Mouse (Mus musculus): ENCODE results near the gene Dnajc5. TPM values are rescaled to one million over a fixed set of nuclear protein-coding genes. Genes with fewer than 3 reads are reported as not detected.

Gene Dnajc5
- polyA plus RNA-seq, 1 experiment from 2014 or later = 97.1 TPM

GRCm38 (mm10) chr2:181593042-181593421 is 72.7 kb downstream of the Dnajc5 start:
- DNase-seq (ENCODE audit: low spot score) (no peak), ATAC-seq (ENCODE audit: low FRiP score) (peak; percentile 12; the same call in 1 of the 2 replicates)
- Histone ChIP-seq H3K36me3 (ENCODE audit: control insufficient read depth, insufficient read depth, low read length) (peaks cover 5% of the 10 kb centered on the region; the same call in 1 of the 2 replicates), H3K9me3 (ENCODE audit: control insufficient read depth, low read length) (no peaks in the 10 kb centered on the region), H3K9ac (ENCODE audit: low read depth, low read length) (peak overlapping the region; percentile 94), H3K4me1 (replicated peaks; ENCODE audit: control insufficient read depth, insufficient read depth, low read length) (peaks cover under 1% of the 10 kb centered on the region; the same call in 1 of the 2 replicates), H3K27ac (ENCODE audit: low read depth, low read length) (peak overlapping the region; percentile 67; the same call in 1 of the 2 replicates), H3K27me3 (ENCODE audit: control insufficient read depth, insufficient read depth, low read length) (no peaks in the 10 kb centered on the region), H3K4me2 (replicated peaks; ENCODE audit: low read depth, low read length) (peak overlapping the region; percentile 92), H3K4me3 (ENCODE audit: low read depth, low read length) (peak overlapping the region; percentile 96)
- 11% methylated on average over 6 of the region's 6 CpGs for WGBS

- Histone ChIP-seq H3K4me3 (ENCODE audit: low read depth, low read length) (no peak overlapping the region), H3K27me3 (ENCODE audit: control insufficient read depth, insufficient read depth, low read length) (no peaks in the 10 kb centered on the region), H3K36me3 (ENCODE audit: control insufficient read depth, insufficient read depth, low read length) (peaks cover 4% of the 10 kb centered on the region; the same call in 1 of the 2 replicates), H3K27ac (ENCODE audit: low read depth, low read length) (no peak overlapping the region), H3K4me2 (replicated peaks; ENCODE audit: low read depth, low read length) (no peak overlapping the region), H3K9ac (ENCODE audit: low read depth, low read length) (no peak overlapping the region), H3K4me1 (replicated peaks; ENCODE audit: control insufficient read depth, insufficient read depth, low read length) (peaks cover 4% of the 10 kb centered on the region; the same call in 1 of the 2 replicates), H3K9me3 (ENCODE audit: control insufficient read depth, low read length) (no peaks in the 10 kb centered on the region)
- ATAC-seq (ENCODE audit: low FRiP score) (no peak), DNase-seq (ENCODE audit: low spot score) (no peak)
Observed at GRCm38 (mm10) chr2:181593937-181594336, 73.7 kb downstream of the Dnajc5 start.

- Histone ChIP-seq H3K4me3 (ENCODE audit: low read depth, low read length) (no peak overlapping the region), H3K4me1 (replicated peaks; ENCODE audit: control insufficient read depth, insufficient read depth, low read length) (peaks cover 4% of the 10 kb centered on the region; the same call in 1 of the 2 replicates), H3K27ac (ENCODE audit: low read depth, low read length) (no peak overlapping the region), H3K9me3 (ENCODE audit: control insufficient read depth, low read length) (no peaks in the 10 kb centered on the region), H3K9ac (ENCODE audit: low read depth, low read length) (no peak overlapping the region), H3K36me3 (ENCODE audit: control insufficient read depth, insufficient read depth, low read length) (no peaks in the 10 kb centered on the region; the same call in 1 of the 2 replicates), H3K4me2 (replicated peaks; ENCODE audit: low read depth, low read length) (no peak overlapping the region), H3K27me3 (ENCODE audit: control insufficient read depth, insufficient read depth, low read length) (no peaks in the 10 kb centered on the region)
- ATAC-seq (ENCODE audit: low FRiP score) (no peak), DNase-seq (ENCODE audit: low spot score) (peak; percentile 47)
- WGBS = 76% methylated on average over 4 of the region's 4 CpGs
Observed at GRCm38 (mm10) chr2:181594946-181595696, 74.8 kb downstream of the Dnajc5 start.

DNA sequence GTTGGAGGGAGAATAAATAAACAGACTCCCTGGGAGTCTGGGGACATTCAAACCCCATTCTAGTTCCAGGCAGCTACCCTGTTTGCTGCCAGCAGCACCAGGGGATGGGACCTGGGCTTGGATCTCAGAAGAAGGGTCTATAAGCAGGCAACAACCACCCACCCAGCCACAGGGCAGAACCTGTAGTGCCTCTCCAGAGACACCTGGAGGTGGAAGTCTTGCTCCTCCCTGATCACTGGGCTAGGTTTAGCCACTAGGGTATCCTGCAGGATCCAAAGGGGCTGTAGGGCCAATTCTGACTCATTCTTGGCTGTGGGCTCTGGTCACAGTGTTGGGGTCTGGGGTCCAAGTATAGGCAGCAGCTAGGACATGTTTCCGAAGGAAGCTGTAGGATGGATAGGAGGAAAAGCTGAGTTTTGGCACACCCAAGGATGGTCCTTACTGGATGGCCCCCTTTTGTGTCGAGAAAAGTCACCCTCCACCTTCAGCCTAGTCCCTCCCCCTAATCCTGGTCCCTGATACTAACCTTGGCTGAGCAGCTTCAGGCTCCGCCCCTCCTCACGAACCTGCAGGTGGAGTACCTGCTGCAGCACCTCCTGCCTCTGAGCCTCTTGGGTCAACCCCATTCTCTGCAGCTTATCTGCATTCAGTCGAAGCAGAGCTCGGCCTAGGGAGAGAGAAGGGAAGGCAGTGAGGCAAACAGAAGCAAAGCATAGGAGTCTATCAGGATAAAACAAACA is 76.1 kb downstream of the Dnajc5 start:
- no peak overlapping the region for H3K27ac ChIP-seq (ENCODE audit: low read depth, low read length)
- H3K4me2 ChIP-seq (replicated peaks; ENCODE audit: low read depth, low read length) = no peak overlapping the region
- H3K9ac ChIP-seq (ENCODE audit: low read depth, low read length) = no peak overlapping the region
- H3K9me3 ChIP-seq (ENCODE audit: control insufficient read depth, low read length) = no peaks in the 10 kb centered on the region
- WGBS = 51% methylated on average over 6 of the region's 6 CpGs
- H3K4me1 ChIP-seq (replicated peaks; ENCODE audit: control insufficient read depth, insufficient read depth, low read length) = peaks cover 4% of the 10 kb centered on the region; the same call in 1 of the 2 replicates
- no peaks in the 10 kb centered on the region for H3K27me3 ChIP-seq (ENCODE audit: control insufficient read depth, insufficient read depth, low read length)
- DNase-seq (ENCODE audit: low spot score) = no peak
- no peak for ATAC-seq (ENCODE audit: low FRiP score)
- no peak overlapping the region for H3K4me3 ChIP-seq (ENCODE audit: low read depth, low read length)
- H3K36me3 ChIP-seq (ENCODE audit: control insufficient read depth, insufficient read depth, low read length) = no peaks in the 10 kb centered on the region

DNA sequence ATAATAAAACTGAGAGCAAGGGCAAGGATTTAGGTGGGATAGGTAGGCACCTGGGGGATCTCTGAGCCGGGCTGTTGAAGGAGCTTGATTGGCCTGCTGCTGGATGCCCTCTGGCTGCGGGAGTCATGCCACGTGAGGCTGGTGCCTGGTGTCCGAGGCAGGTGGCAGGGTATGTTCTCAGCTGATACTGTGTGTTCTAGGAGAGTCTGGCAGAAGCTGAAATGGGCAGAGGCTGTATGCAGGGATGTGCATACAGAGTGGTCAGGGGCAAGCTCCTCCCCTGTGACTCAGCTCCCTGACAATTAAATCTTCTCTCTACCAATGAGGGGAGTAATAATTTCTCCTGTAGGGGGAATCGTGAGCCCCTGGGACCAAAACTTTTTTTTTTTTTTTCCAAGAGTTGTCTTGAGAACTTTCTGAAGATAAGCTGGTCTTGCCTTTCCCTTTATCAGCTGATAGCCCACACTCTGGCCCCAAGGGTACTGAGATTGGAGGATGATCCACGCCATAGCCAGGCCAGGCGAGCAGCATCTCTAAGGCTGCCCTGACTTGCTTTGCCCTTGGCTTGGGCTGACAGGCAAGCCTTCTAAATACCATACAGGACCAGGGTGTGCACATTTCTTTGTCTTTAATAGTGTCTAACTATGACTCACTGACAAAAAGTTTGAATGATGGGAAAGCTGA is 77.2 kb downstream of the Dnajc5 start:
- Histone ChIP-seq H3K4me2 (replicated peaks; ENCODE audit: low read depth, low read length) (peak overlapping the region; percentile 85; the same call in 1 of the 2 replicates), H3K4me3 (ENCODE audit: low read depth, low read length) (no peak overlapping the region), H3K27ac (ENCODE audit: low read depth, low read length) (no peak overlapping the region), H3K4me1 (replicated peaks; ENCODE audit: control insufficient read depth, insufficient read depth, low read length) (peaks cover 10% of the 10 kb centered on the region; the same call in 1 of the 2 replicates), H3K27me3 (ENCODE audit: control insufficient read depth, insufficient read depth, low read length) (no peaks in the 10 kb centered on the region), H3K9me3 (ENCODE audit: control insufficient read depth, low read length) (no peaks in the 10 kb centered on the region), H3K36me3 (ENCODE audit: control insufficient read depth, insufficient read depth, low read length) (no peaks in the 10 kb centered on the region), H3K9ac (ENCODE audit: low read depth, low read length) (no peak overlapping the region)
- 73% methylated on average over 7 of the region's 7 CpGs for WGBS
- ATAC-seq (ENCODE audit: low FRiP score) (no peak), DNase-seq (ENCODE audit: low spot score) (no peak)

GRCm38 (mm10) chr2:181598454-181599351 is 78.4 kb downstream of the Dnajc5 start, which contains the start of gene Samd10:
Gene Samd10 (minus strand): TSS chr2:181599212.
- H3K4me3 ChIP-seq (ENCODE audit: low read depth, low read length) = peak within 1 kb of the TSS; percentile 74
- H3K9ac ChIP-seq (ENCODE audit: low read depth, low read length) = peak within 1 kb of the TSS; percentile 94
- H3K4me1 ChIP-seq (replicated peaks; ENCODE audit: control insufficient read depth, insufficient read depth, low read length) = peaks cover 10% of the 10 kb centered on the region; the same call in 1 of the 2 replicates
- ATAC-seq (ENCODE audit: low FRiP score) (peak; percentile 37), DNase-seq (ENCODE audit: low spot score) (peak; percentile 75)
- H3K36me3 ChIP-seq (ENCODE audit: control insufficient read depth, insufficient read depth, low read length) = no peaks in the 10 kb centered on the region
- peak within 1 kb of the TSS; percentile 86 for H3K27ac ChIP-seq (ENCODE audit: low read depth, low read length)
- H3K9me3 ChIP-seq (ENCODE audit: control insufficient read depth, low read length) = no peaks in the 10 kb centered on the region
- peak within 1 kb of the TSS; percentile 85 for H3K4me2 ChIP-seq (replicated peaks; ENCODE audit: low read depth, low read length)
- 2% methylated on average over 71 of the region's 71 CpGs for WGBS
- H3K27me3 ChIP-seq (ENCODE audit: control insufficient read depth, insufficient read depth, low read length) = no peaks in the 10 kb centered on the region

DNA sequence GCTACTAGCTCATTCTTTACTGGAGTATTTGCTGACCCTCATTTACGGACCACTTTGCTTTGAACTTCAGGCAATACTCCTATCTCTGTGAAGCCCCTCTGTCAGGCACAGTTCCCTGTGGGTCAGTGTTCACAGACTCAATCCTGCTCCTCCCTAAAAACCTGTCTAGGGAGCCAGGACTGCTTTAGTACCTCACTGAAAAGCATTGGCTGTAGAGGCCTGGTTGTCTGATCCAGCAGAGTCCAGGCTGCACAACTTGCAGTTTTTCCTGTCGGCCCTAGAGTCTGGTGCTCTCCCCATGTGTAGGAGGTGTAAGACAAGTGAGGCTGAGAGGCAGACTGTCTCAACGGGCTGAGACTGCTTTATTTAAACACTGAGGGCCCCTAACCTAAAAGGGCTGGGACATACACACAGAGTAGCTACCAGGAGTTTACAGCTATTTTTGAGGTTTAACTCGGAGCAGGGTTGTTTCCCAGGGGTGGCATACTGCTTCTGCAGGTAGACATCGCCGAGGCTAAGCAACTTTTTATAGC is 80.0 kb downstream of the Dnajc5 start:
- H3K36me3 ChIP-seq (ENCODE audit: control insufficient read depth, insufficient read depth, low read length) = no peaks in the 10 kb centered on the region
- peaks cover 10% of the 10 kb centered on the region; the same call in 1 of the 2 replicates for H3K4me1 ChIP-seq (replicated peaks; ENCODE audit: control insufficient read depth, insufficient read depth, low read length)
- 74% methylated on average over 6 of the region's 6 CpGs for WGBS
- peak overlapping the region; percentile 69 for H3K4me2 ChIP-seq (replicated peaks; ENCODE audit: low read depth, low read length)
- H3K9ac ChIP-seq (ENCODE audit: low read depth, low read length) = no peak overlapping the region; the same call in 1 of the 2 replicates
- ATAC-seq (ENCODE audit: low FRiP score) = no peak
- peak overlapping the region; percentile 58 for H3K4me3 ChIP-seq (ENCODE audit: low read depth, low read length)
- peak overlapping the region; percentile 17; the same call in 1 of the 2 replicates for H3K27ac ChIP-seq (ENCODE audit: low read depth, low read length)
- H3K9me3 ChIP-seq (ENCODE audit: control insufficient read depth, low read length) = no peaks in the 10 kb centered on the region
- no peaks in the 10 kb centered on the region for H3K27me3 ChIP-seq (ENCODE audit: control insufficient read depth, insufficient read depth, low read length)
- DNase-seq (ENCODE audit: low spot score) = no peak

All from hindbrain, embryonic 11.5 days (tissue).